Mouse (Mus musculus): Measurements from ENCODE around the gene Pde4dip. TPM values are rescaled to one million over a fixed set of nuclear protein-coding genes. Genes with fewer than 3 reads are reported as not detected.

Gene Pde4dip
- polyA plus RNA-seq, 1 experiment from 2014 or later, result 27.5 TPM

- WGBS, result 88% methylated on average over 9 of the region's 9 CpGs
- ATAC-seq (ENCODE audit: low FRiP score), result no peak
- no peak overlapping the region for H3K27ac ChIP-seq (ENCODE audit: low read depth, low read length)
- H3K4me1 ChIP-seq (replicated peaks; ENCODE audit: control insufficient read depth, insufficient read depth, low read length), result no peaks in the 10 kb centered on the region
- H3K9me3 ChIP-seq (ENCODE audit: control insufficient read depth, low read length), result no peaks in the 10 kb centered on the region
- no peaks in the 10 kb centered on the region for H3K36me3 ChIP-seq (ENCODE audit: control insufficient read depth, insufficient read depth, low read length)
- no peak overlapping the region for H3K9ac ChIP-seq (ENCODE audit: low read depth, low read length)
- no peak for DNase-seq (ENCODE audit: low spot score)
- H3K27me3 ChIP-seq (ENCODE audit: control insufficient read depth, insufficient read depth, low read length), result no peaks in the 10 kb centered on the region
- H3K4me2 ChIP-seq (replicated peaks; ENCODE audit: low read depth, low read length), result no peak overlapping the region
- no peak overlapping the region for H3K4me3 ChIP-seq (ENCODE audit: low read depth, low read length)
Observed at GRCm38 (mm10) chr3:97697291-97697690, 191.2 kb downstream of the Pde4dip start.

DNA sequence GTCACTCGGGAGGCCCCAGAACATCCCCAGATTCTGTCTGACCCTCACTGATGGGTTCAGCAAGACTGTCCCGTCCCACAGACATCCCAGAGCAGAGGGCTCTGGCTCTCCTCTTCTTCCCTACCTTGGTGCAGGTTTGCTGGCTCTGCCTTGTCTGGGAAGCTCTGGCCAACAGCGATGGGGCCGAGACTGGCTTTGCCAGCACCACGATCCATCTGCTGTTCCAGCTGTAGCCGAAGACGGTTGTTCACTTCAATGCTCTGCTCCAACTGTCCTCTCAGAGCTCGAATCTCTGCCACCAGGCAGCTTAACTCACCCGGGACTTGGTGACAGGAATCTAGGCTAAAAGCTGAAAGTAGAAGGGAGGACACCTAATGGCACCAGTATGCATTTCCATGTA lies 191.6 kb downstream of the Pde4dip start:
- DNase-seq (ENCODE audit: low spot score), result no peak
- Histone ChIP-seq H3K36me3 (ENCODE audit: control insufficient read depth, insufficient read depth, low read length) (no peaks in the 10 kb centered on the region), H3K4me2 (replicated peaks; ENCODE audit: low read depth, low read length) (no peak overlapping the region), H3K27me3 (ENCODE audit: control insufficient read depth, insufficient read depth, low read length) (no peaks in the 10 kb centered on the region), H3K4me3 (ENCODE audit: low read depth, low read length) (no peak overlapping the region), H3K9ac (ENCODE audit: low read depth, low read length) (no peak overlapping the region), H3K4me1 (replicated peaks; ENCODE audit: control insufficient read depth, insufficient read depth, low read length) (no peaks in the 10 kb centered on the region), H3K27ac (ENCODE audit: low read depth, low read length) (no peak overlapping the region), H3K9me3 (ENCODE audit: control insufficient read depth, low read length) (no peaks in the 10 kb centered on the region)
- WGBS, result 88% methylated on average over 9 of the region's 9 CpGs
- ATAC-seq (ENCODE audit: low FRiP score), result no peak

DNA sequence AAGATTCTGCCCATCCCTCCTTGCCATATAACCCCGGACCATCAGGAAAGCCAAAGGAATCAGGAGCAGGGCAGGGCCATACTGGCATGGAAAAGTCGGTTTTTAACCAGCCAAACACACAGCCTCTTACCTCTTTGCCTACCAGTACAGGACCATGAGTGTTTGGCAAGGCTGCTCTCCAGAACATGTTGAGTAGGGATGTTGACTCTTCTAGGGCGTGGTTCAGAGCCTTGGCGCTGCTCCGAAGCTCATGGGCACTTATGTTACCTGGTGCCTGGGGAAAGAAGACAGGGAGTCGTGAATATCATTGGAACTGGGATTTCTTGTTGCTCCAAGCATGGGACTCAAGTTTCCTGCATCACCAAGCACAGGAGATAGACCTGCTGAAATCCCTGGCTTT lies 194.7 kb downstream of the Pde4dip start:
- Histone ChIP-seq H3K4me3 (ENCODE audit: low read depth, low read length) (no peak overlapping the region), H3K9me3 (ENCODE audit: control insufficient read depth, low read length) (no peaks in the 10 kb centered on the region), H3K4me1 (replicated peaks; ENCODE audit: control insufficient read depth, insufficient read depth, low read length) (0 out of 2 replicates have a peak, but pooled peaks cover 2% of the 10 kb centered on the region), H3K27me3 (ENCODE audit: control insufficient read depth, insufficient read depth, low read length) (no peaks in the 10 kb centered on the region), H3K36me3 (ENCODE audit: control insufficient read depth, insufficient read depth, low read length) (no peaks in the 10 kb centered on the region), H3K27ac (ENCODE audit: low read depth, low read length) (no peak overlapping the region), H3K9ac (ENCODE audit: low read depth, low read length) (no peak overlapping the region), H3K4me2 (replicated peaks; ENCODE audit: low read depth, low read length) (no peak overlapping the region)
- DNase-seq (ENCODE audit: low spot score) (no peak), ATAC-seq (ENCODE audit: low FRiP score) (no peak)
- 90% methylated on average over 6 of the region's 6 CpGs for WGBS

DNA sequence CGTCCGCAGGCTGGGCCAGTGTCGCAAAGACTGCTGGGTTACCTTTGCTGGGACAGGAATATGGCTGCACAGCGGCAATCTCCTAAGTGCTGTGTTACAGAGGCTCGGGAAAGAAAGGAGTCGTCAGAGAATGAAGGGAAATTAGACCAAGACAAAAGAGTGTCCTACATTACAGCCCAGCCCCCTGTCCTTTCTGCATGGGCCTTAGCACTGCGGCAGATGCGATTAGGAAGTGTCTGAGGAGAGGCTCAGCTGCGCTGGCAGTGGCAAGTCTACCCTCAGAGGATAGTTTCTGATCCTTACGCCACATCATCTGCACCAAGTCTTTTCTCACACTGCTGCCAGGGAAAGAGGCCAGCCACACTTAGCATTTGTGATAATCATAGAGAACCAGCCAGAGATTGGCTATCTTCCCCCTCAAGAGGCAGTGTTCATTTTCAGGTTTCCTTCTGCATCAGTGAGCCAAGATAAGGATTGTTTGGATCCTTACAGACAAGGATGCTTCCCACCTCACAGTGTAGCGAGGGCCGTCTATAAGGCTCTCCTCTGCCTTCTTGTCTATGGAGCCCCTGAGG lies 197.0 kb downstream of the Pde4dip start:
- no peaks in the 10 kb centered on the region for H3K9me3 ChIP-seq (ENCODE audit: control insufficient read depth, low read length)
- no peak overlapping the region for H3K4me2 ChIP-seq (replicated peaks; ENCODE audit: low read depth, low read length)
- no peak for DNase-seq (ENCODE audit: low spot score)
- 68% methylated on average over 12 of the region's 12 CpGs for WGBS
- H3K4me1 ChIP-seq (replicated peaks; ENCODE audit: control insufficient read depth, insufficient read depth, low read length), result 0 out of 2 replicates have a peak, but pooled peaks cover 2% of the 10 kb centered on the region
- no peak overlapping the region for H3K27ac ChIP-seq (ENCODE audit: low read depth, low read length)
- no peak overlapping the region for H3K4me3 ChIP-seq (ENCODE audit: low read depth, low read length)
- no peak overlapping the region for H3K9ac ChIP-seq (ENCODE audit: low read depth, low read length)
- H3K36me3 ChIP-seq (ENCODE audit: control insufficient read depth, insufficient read depth, low read length), result no peaks in the 10 kb centered on the region
- no peak for ATAC-seq (ENCODE audit: low FRiP score)
- no peaks in the 10 kb centered on the region for H3K27me3 ChIP-seq (ENCODE audit: control insufficient read depth, insufficient read depth, low read length)

GRCm38 (mm10) chr3:97690590-97690989 lies 197.9 kb downstream of the Pde4dip start:
- no peak overlapping the region for H3K4me2 ChIP-seq (replicated peaks; ENCODE audit: low read depth, low read length)
- no peak for ATAC-seq (ENCODE audit: low FRiP score)
- 0 out of 2 replicates have a peak, but pooled peaks cover 2% of the 10 kb centered on the region for H3K4me1 ChIP-seq (replicated peaks; ENCODE audit: control insufficient read depth, insufficient read depth, low read length)
- no peak overlapping the region for H3K27ac ChIP-seq (ENCODE audit: low read depth, low read length)
- WGBS, result 62% methylated on average over 7 of the region's 7 CpGs
- no peak for DNase-seq (ENCODE audit: low spot score)
- H3K27me3 ChIP-seq (ENCODE audit: control insufficient read depth, insufficient read depth, low read length), result no peaks in the 10 kb centered on the region
- H3K4me3 ChIP-seq (ENCODE audit: low read depth, low read length), result no peak overlapping the region
- H3K9me3 ChIP-seq (ENCODE audit: control insufficient read depth, low read length), result no peaks in the 10 kb centered on the region
- no peaks in the 10 kb centered on the region for H3K36me3 ChIP-seq (ENCODE audit: control insufficient read depth, insufficient read depth, low read length)
- no peak overlapping the region for H3K9ac ChIP-seq (ENCODE audit: low read depth, low read length)

- ATAC-seq (ENCODE audit: low FRiP score) (no peak), DNase-seq (ENCODE audit: low spot score) (no peak)
- Histone ChIP-seq H3K4me2 (replicated peaks; ENCODE audit: low read depth, low read length) (no peak overlapping the region), H3K27ac (ENCODE audit: low read depth, low read length) (no peak overlapping the region), H3K27me3 (ENCODE audit: control insufficient read depth, insufficient read depth, low read length) (no peaks in the 10 kb centered on the region), H3K9ac (ENCODE audit: low read depth, low read length) (no peak overlapping the region), H3K36me3 (ENCODE audit: control insufficient read depth, insufficient read depth, low read length) (no peaks in the 10 kb centered on the region), H3K9me3 (ENCODE audit: control insufficient read depth, low read length) (no peaks in the 10 kb centered on the region), H3K4me1 (replicated peaks; ENCODE audit: control insufficient read depth, insufficient read depth, low read length) (0 out of 2 replicates have a peak, but pooled peaks cover 2% of the 10 kb centered on the region), H3K4me3 (ENCODE audit: low read depth, low read length) (no peak overlapping the region)
- 81% methylated on average over 2 of the region's 2 CpGs for WGBS
Observed at GRCm38 (mm10) chr3:97689289-97689688, 199.2 kb downstream of the Pde4dip start.

DNA sequence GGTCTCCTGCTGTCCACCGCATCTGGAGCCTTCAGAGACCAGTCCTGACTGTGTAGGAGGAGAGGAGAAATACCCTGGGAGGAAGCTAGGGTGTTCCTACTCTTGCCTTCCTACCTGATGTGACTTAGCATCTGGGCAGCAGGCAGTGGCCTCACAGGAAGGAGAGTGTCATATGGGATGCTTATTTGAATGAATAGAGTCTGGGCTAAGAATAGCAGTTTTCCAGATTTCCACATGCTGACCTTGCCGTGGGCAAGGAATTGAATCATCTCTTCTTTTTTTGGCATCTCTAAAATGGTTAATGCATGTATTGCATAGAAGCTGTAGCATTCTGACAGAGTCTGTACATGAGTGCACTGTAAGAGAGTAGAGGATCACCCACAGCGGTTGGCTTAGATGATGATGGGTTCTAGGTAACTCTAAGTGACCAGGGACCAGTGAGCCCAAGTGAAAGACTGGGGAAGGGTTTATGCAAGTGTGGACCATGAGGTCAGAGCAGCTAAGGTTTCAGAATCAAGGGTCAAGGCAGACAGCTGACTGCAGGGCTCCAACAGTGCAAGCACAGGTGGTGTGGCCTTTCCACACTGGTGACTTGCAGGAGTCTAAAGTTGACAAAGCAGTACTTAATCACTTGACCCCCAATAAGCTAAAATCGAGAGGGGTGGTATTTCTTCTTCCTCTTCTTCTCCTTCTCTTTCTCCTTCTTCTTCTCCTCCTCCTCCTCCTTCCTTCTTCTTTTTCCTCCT lies 202.0 kb downstream of the Pde4dip start:
- no peak overlapping the region for H3K4me3 ChIP-seq (ENCODE audit: low read depth, low read length)
- WGBS, result 85% methylated on average over 4 of the region's 4 CpGs
- H3K4me2 ChIP-seq (replicated peaks; ENCODE audit: low read depth, low read length), result no peak overlapping the region
- 0 out of 2 replicates have a peak, but pooled peaks cover 2% of the 10 kb centered on the region for H3K4me1 ChIP-seq (replicated peaks; ENCODE audit: control insufficient read depth, insufficient read depth, low read length)
- H3K9me3 ChIP-seq (ENCODE audit: control insufficient read depth, low read length), result no peaks in the 10 kb centered on the region
- no peak overlapping the region for H3K27ac ChIP-seq (ENCODE audit: low read depth, low read length)
- DNase-seq (ENCODE audit: low spot score) (no peak), ATAC-seq (ENCODE audit: low FRiP score) (no peak)
- H3K36me3 ChIP-seq (ENCODE audit: control insufficient read depth, insufficient read depth, low read length), result no peaks in the 10 kb centered on the region
- H3K9ac ChIP-seq (ENCODE audit: low read depth, low read length), result no peak overlapping the region
- peaks cover 7% of the 10 kb centered on the region; the same call in 1 of the 2 replicates for H3K27me3 ChIP-seq (ENCODE audit: control insufficient read depth, insufficient read depth, low read length)

- Histone ChIP-seq H3K27ac (ENCODE audit: low read depth, low read length) (no peak overlapping the region), H3K4me1 (replicated peaks; ENCODE audit: control insufficient read depth, insufficient read depth, low read length) (no peaks in the 10 kb centered on the region), H3K9me3 (ENCODE audit: control insufficient read depth, low read length) (no peaks in the 10 kb centered on the region), H3K4me2 (replicated peaks; ENCODE audit: low read depth, low read length) (no peak overlapping the region), H3K36me3 (ENCODE audit: control insufficient read depth, insufficient read depth, low read length) (no peaks in the 10 kb centered on the region), H3K27me3 (ENCODE audit: control insufficient read depth, insufficient read depth, low read length) (peaks cover 7% of the 10 kb centered on the region; the same call in 1 of the 2 replicates), H3K9ac (ENCODE audit: low read depth, low read length) (no peak overlapping the region), H3K4me3 (ENCODE audit: low read depth, low read length) (no peak overlapping the region)
- DNase-seq (ENCODE audit: low spot score) (peak; percentile 31), ATAC-seq (ENCODE audit: low FRiP score) (no peak)
- WGBS, result 5% methylated on average over 16 of the region's 16 CpGs
Observed at GRCm38 (mm10) chr3:97683560-97684195, 204.8 kb downstream of the Pde4dip start.

Data from hindbrain, embryonic 11.5 days (tissue).